Mouse (Mus musculus): ENCODE data around the gene Epdr1. TPM values are rescaled to one million over a fixed set of nuclear protein-coding genes. Genes with fewer than 3 reads are reported as not detected.

The Epdr1 gene
- polyA plus RNA-seq (2012; rRNA removed): 0.41 and 0.56 TPM in 2 replicates

DNA sequence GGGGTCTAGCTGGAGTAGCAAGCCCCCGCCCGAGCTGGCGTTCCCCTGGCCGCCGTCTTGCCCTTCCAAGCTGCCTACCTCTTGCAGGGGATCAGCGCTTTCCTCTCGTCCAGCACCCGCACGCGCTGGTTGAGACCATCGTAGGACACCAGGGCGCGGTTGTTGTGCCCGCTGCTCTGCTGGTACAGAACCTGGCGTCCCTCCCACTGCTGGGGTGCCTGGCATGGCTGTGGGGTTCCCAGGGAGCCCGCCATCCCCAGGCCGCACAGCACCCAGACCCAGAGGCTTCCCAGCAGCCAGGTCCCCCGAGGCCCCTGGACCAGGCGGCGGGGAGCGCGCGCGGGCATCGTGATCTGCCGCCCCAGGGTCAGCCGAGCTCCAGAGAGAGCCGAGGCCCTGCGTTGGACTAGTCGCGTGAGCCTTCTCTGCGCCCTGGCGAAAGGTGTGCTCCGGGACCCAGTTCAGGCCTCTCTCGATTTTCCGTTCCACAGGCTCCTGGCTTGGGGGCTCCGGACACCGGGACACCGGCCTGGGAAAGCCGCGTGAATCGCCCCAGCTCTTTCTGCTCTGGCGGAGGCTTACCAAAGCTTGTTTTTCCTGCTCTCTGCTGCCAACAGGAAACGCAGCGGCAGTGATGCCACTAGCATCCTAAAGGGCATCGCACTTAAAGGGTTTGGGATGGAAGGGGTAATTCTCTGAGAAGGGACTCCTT, at the start of gene Epdr1:
TSS of gene Epdr1 (minus strand) at position 712 of the 712 bp plus-strand sequence.
- Histone ChIP-seq H3K27me3 (ENCODE audit: control insufficient read depth, insufficient read depth, low read length) (no peaks in the 10 kb centered on the region), H3K36me3 (ENCODE audit: control insufficient read depth, insufficient read depth, low read length) (no peaks in the 10 kb centered on the region), H3K4me1 (ENCODE audit: control insufficient read depth, insufficient read depth, low read length) (peaks cover 10% of the 10 kb centered on the region), H3K27ac (ENCODE audit: control insufficient read depth, insufficient read depth, low read depth, low read length) (no peak within 1 kb of the TSS), H3K4me3 (ENCODE audit: control insufficient read depth, low read depth, low read length) (peak within 1 kb of the TSS; percentile 44)
- TF ChIP-seq POLR2A (IDR thresholded peaks at IDR 0.05; ENCODE audit: control insufficient read depth, low read depth, low read length) (no peak), CTCF (IDR thresholded peaks at IDR 0.05; ENCODE audit: control insufficient read depth, insufficient read depth, insufficient replicate concordance, low read depth, low read length) (peak; percentile 44; the same call in 1 of the 2 replicates)

GRCm38 (mm10) chr13:19668355-19669140, 48.8 kb upstream of the Epdr1 start:
- Histone ChIP-seq H3K27me3 (ENCODE audit: control insufficient read depth, insufficient read depth, low read length) (no peaks in the 10 kb centered on the region), H3K4me3 (ENCODE audit: control insufficient read depth, low read depth, low read length) (no peak overlapping the region), H3K27ac (ENCODE audit: control insufficient read depth, insufficient read depth, low read depth, low read length) (no peak overlapping the region), H3K4me1 (ENCODE audit: control insufficient read depth, insufficient read depth, low read length) (no peaks in the 10 kb centered on the region), H3K36me3 (ENCODE audit: control insufficient read depth, insufficient read depth, low read length) (no peaks in the 10 kb centered on the region)
- TF ChIP-seq CTCF (IDR thresholded peaks at IDR 0.05; ENCODE audit: control insufficient read depth, insufficient read depth, insufficient replicate concordance, low read depth, low read length): no peak
- TF ChIP-seq POLR2A (IDR thresholded peaks at IDR 0.05; ENCODE audit: control insufficient read depth, low read depth, low read length): no peak

DNA sequence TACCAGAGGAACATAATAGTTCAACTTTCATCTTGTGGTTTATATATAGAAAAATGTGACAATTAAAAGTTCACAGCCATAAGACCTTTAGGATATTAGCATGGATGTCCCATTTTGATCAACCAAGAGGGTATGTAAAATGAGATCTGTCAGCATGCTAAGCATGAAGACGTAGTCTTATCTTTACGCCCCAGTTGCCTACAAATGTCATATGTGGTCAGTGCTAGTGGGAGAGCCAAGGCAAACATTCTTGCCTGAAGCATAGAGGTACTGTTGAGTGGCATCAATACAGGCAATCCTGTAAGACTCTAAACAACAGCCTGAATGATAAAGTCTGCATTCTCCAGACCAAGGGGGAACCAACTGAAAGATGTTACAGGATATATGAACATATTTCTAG, 32.7 kb upstream of the Epdr1 start:
- H3K4me3 ChIP-seq (ENCODE audit: control insufficient read depth, low read depth, low read length): no peak overlapping the region
- H3K36me3 ChIP-seq (ENCODE audit: control insufficient read depth, insufficient read depth, low read length): no peaks in the 10 kb centered on the region
- H3K27me3 ChIP-seq (ENCODE audit: control insufficient read depth, insufficient read depth, low read length): no peaks in the 10 kb centered on the region
- H3K4me1 ChIP-seq (ENCODE audit: control insufficient read depth, insufficient read depth, low read length): no peaks in the 10 kb centered on the region
- no peak overlapping the region for H3K27ac ChIP-seq (ENCODE audit: control insufficient read depth, insufficient read depth, low read depth, low read length)
- TF ChIP-seq CTCF (IDR thresholded peaks at IDR 0.05; ENCODE audit: control insufficient read depth, insufficient read depth, insufficient replicate concordance, low read depth, low read length): no peak
- no peak for TF ChIP-seq POLR2A (IDR thresholded peaks at IDR 0.05; ENCODE audit: control insufficient read depth, low read depth, low read length)

- Histone ChIP-seq H3K27me3 (ENCODE audit: control insufficient read depth, insufficient read depth, low read length) (no peaks in the 10 kb centered on the region), H3K4me3 (ENCODE audit: control insufficient read depth, low read depth, low read length) (no peak overlapping the region), H3K4me1 (ENCODE audit: control insufficient read depth, insufficient read depth, low read length) (no peaks in the 10 kb centered on the region), H3K27ac (ENCODE audit: control insufficient read depth, insufficient read depth, low read depth, low read length) (no peak overlapping the region), H3K36me3 (ENCODE audit: control insufficient read depth, insufficient read depth, low read length) (no peaks in the 10 kb centered on the region)
- TF ChIP-seq POLR2A (IDR thresholded peaks at IDR 0.05; ENCODE audit: control insufficient read depth, low read depth, low read length) (no peak), CTCF (IDR thresholded peaks at IDR 0.05; ENCODE audit: control insufficient read depth, insufficient read depth, insufficient replicate concordance, low read depth, low read length) (no peak)
These were observed 30.1 kb upstream of the Epdr1 start for GRCm38 (mm10) chr13:19649824-19650223.

DNA sequence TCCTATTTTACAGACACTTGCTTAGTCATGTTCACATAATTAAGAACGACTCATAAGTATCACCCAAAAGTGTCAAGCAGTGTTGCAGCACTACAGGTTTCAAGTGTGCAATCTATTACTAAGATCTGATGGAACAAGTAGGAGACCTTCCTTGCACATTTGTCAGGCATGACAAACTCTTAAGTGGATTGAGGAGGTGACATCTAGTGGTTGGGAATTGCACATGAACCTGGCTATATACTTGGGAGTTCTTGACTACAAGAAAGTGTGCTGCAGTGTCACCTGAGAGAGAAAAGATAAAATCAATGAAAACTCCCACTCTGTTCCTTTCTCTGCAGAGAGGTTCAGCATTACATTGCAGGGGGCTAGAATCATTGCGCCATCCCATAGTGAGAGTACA, 24.5 kb upstream of the Epdr1 start:
- no peaks in the 10 kb centered on the region for H3K36me3 ChIP-seq (ENCODE audit: control insufficient read depth, insufficient read depth, low read length)
- H3K27ac ChIP-seq (ENCODE audit: control insufficient read depth, insufficient read depth, low read depth, low read length): no peak overlapping the region
- H3K4me1 ChIP-seq (ENCODE audit: control insufficient read depth, insufficient read depth, low read length): no peaks in the 10 kb centered on the region
- TF ChIP-seq CTCF (IDR thresholded peaks at IDR 0.05; ENCODE audit: control insufficient read depth, insufficient read depth, insufficient replicate concordance, low read depth, low read length) (no peak), POLR2A (IDR thresholded peaks at IDR 0.05; ENCODE audit: control insufficient read depth, low read depth, low read length) (no peak)
- H3K27me3 ChIP-seq (ENCODE audit: control insufficient read depth, insufficient read depth, low read length): no peaks in the 10 kb centered on the region
- no peak overlapping the region for H3K4me3 ChIP-seq (ENCODE audit: control insufficient read depth, low read depth, low read length)

- no peak for TF ChIP-seq POLR2A (IDR thresholded peaks at IDR 0.05; ENCODE audit: control insufficient read depth, low read depth, low read length)
- TF ChIP-seq CTCF (IDR thresholded peaks at IDR 0.05; ENCODE audit: control insufficient read depth, insufficient read depth, insufficient replicate concordance, low read depth, low read length): no peak
- no peaks in the 10 kb centered on the region for H3K27me3 ChIP-seq (ENCODE audit: control insufficient read depth, insufficient read depth, low read length)
- no peaks in the 10 kb centered on the region for H3K4me1 ChIP-seq (ENCODE audit: control insufficient read depth, insufficient read depth, low read length)
- no peak overlapping the region for H3K27ac ChIP-seq (ENCODE audit: control insufficient read depth, insufficient read depth, low read depth, low read length)
- H3K36me3 ChIP-seq (ENCODE audit: control insufficient read depth, insufficient read depth, low read length): no peaks in the 10 kb centered on the region
- H3K4me3 ChIP-seq (ENCODE audit: control insufficient read depth, low read depth, low read length): no peak overlapping the region
These were observed 23.8 kb upstream of the Epdr1 start for GRCm38 (mm10) chr13:19643519-19643918.

DNA sequence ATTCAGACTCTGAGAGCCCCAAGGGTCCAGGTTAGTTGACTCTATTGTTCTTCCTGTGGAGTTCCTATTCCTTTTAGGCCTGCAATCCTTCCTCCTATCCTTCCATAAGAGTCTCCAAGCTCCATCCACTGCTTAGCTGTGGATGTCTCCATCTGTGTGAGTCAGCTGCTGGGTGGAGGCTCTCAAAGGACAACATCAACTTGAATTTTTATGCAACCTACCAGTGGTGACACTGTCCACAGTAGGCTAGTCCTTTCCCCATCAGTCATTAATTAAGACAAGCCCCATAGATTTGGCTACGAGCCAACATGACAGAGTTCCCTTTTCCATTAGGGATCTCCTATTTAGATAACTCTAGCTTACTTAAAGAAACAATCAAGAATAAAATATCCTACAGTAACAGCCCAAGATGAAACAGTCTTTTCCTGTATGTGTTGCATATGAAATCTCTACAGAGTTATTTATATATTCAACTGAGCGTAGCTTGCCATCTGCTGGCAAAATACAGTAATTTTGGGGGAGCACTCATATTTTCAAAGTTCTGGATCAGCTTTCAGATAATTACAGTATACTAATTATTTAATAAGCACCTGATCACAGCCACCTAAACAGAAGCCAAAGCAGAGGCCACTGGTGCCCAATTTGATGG, 20.6 kb upstream of the Epdr1 start:
- Histone ChIP-seq H3K36me3 (ENCODE audit: control insufficient read depth, insufficient read depth, low read length) (no peaks in the 10 kb centered on the region), H3K4me3 (ENCODE audit: control insufficient read depth, low read depth, low read length) (no peak overlapping the region), H3K27me3 (ENCODE audit: control insufficient read depth, insufficient read depth, low read length) (no peaks in the 10 kb centered on the region), H3K27ac (ENCODE audit: control insufficient read depth, insufficient read depth, low read depth, low read length) (no peak overlapping the region), H3K4me1 (ENCODE audit: control insufficient read depth, insufficient read depth, low read length) (no peaks in the 10 kb centered on the region)
- TF ChIP-seq CTCF (IDR thresholded peaks at IDR 0.05; ENCODE audit: control insufficient read depth, insufficient read depth, insufficient replicate concordance, low read depth, low read length) (no peak), POLR2A (IDR thresholded peaks at IDR 0.05; ENCODE audit: control insufficient read depth, low read depth, low read length) (no peak)
